ENCODE assay signal across 18 mouse cellular contexts in genomic region chr5:115716426-115716825, GRCm38 (mm10). TPM values are rescaled to one million over a fixed set of nuclear protein-coding genes. Genes with fewer than 3 reads are reported as not detected.
DNase-seq lines count a peak whose midpoint lies in the region; ATAC-seq lines count a peak whose summit lies in the region.
"Had no signal": no experiment of that assay in that cellular context is flagged by ENCODE, and none has a peak within 500 bp of the region (broad histone marks: within the 10 kb centered on the region; RNA-seq: fewer than 3 reads in every experiment).

No protein-coding gene starts in this region.

- H3K27me3 ChIP-seq in splenic B cell, adult 2 months (ENCODE audit: control insufficient read depth, insufficient read depth, low read length, poor library complexity, severe bottlenecking), result no peaks in the 10 kb centered on the region
- no peaks in the 10 kb centered on the region for H3K27me3 ChIP-seq in midbrain, embryonic 15.5 days (replicated peaks)
- H3K27me3 ChIP-seq: embryonic facial prominence, embryonic 13.5 days; forebrain, embryonic 12.5 days; liver, embryonic 13.5 days; neural tube, embryonic 15.5 days; Patski had no signal

- H3K36me3 ChIP-seq in splenic B cell, adult 2 months (ENCODE audit: control insufficient read depth, insufficient read depth, low read length, poor library complexity, severe bottlenecking), result no peaks in the 10 kb centered on the region
- H3K36me3 ChIP-seq in midbrain, embryonic 15.5 days (replicated peaks), result no peaks in the 10 kb centered on the region
- H3K36me3 ChIP-seq: embryonic facial prominence, embryonic 13.5 days; forebrain, embryonic 12.5 days; heart, embryonic 10.5 days; liver, embryonic 13.5 days; neural tube, embryonic 15.5 days had no signal

- H3K27ac ChIP-seq in midbrain, embryonic 15.5 days, result no peak overlapping the region
- H3K27ac ChIP-seq: embryonic facial prominence, embryonic 13.5 days; forebrain, embryonic 12.5 days; heart, embryonic 10.5 days; kidney, postnatal 0 days; liver, embryonic 13.5 days; neural tube, embryonic 15.5 days had no signal

- no peak overlapping the region for H3K4me3 ChIP-seq in midbrain, embryonic 15.5 days
- H3K4me3 ChIP-seq: embryonic facial prominence, embryonic 13.5 days; forebrain, embryonic 12.5 days; heart, embryonic 10.5 days; liver, embryonic 13.5 days; neural tube, embryonic 15.5 days had no signal

- DNase-seq in spleen, adult 12 weeks (ENCODE audit: low spot score), result peak; percentile 10
- no peak for DNase-seq in spleen, postnatal 14 days (ENCODE audit: low spot score in 2 of 2)
- DNase-seq in splenic B cell, adult 2 months (ENCODE audit: low read depth, low spot score), result peak; percentile 13
- no peak for DNase-seq in frontal cortex, postnatal 25 days (ENCODE audit: low spot score in 2 of 2)
- DNase-seq in kidney, postnatal 10 days, result no peak
- DNase-seq: adrenal gland, adult 2 months; cerebellum, postnatal 25 days; heart, postnatal 36 days; left cerebral cortex, postnatal 4 days; liver, embryonic 13.5 days had no signal

- no peaks in the 10 kb centered on the region for H3K9me3 ChIP-seq in midbrain, embryonic 15.5 days
- H3K9me3 ChIP-seq: embryonic facial prominence, embryonic 13.5 days; forebrain, embryonic 12.5 days; heart, embryonic 10.5 days; liver, embryonic 13.5 days; neural tube, embryonic 15.5 days had no signal

- H3K4me2 ChIP-seq in midbrain, embryonic 15.5 days, result no peak overlapping the region
- H3K4me2 ChIP-seq: embryonic facial prominence, embryonic 13.5 days; forebrain, embryonic 12.5 days; liver, embryonic 13.5 days; neural tube, embryonic 15.5 days had no signal

- peak; percentile 75 to 77 for ATAC-seq in hematopoietic stem cell, adult 5-6 weeks (replicated peaks in 1 of 2; ENCODE audit: insufficient read depth in 1 of 2, low FRiP score in 2 of 2, low TSS enrichment in 1 of 2, low read depth in 1 of 2, poor library complexity in 2 of 2, severe bottlenecking in 2 of 2)
- no peak for ATAC-seq in midbrain, embryonic 15.5 days (replicated peaks)
- ATAC-seq: Patski had no signal

- H3K9ac ChIP-seq in midbrain, embryonic 15.5 days, result no peak overlapping the region
- H3K9ac ChIP-seq: embryonic facial prominence, embryonic 13.5 days; forebrain, embryonic 12.5 days; liver, embryonic 13.5 days; neural tube, embryonic 15.5 days had no signal

- WGBS in midbrain, embryonic 15.5 days, result 81% methylated on average over 6 of the region's 6 CpGs

- H3K4me1 ChIP-seq in midbrain, embryonic 15.5 days, result peaks cover 20% of the 10 kb centered on the region
- H3K4me1 ChIP-seq: embryonic facial prominence, embryonic 13.5 days; heart, embryonic 10.5 days; liver, embryonic 13.5 days had no signal

RNA-seq across cellular contexts. Expression of gene Bicdl1, which starts 15.0 kb away (rescaled TPM):
- total RNA-seq in hematopoietic stem cell, adult 5-6 weeks (2017), result 8.8 and 13.3 TPM in 2 replicates
- 47.2 and 47.5 TPM in 2 replicates for polyA plus RNA-seq in midbrain, embryonic 15.5 days (2015; fragmentation: Nextera tagmentation; extraction: Ambion mirVana)

Comparison
In these comparisons a context has a peak if more than half of its experiments do, and no peak if none do; other contexts are left out.
1. DNase-seq: peak in spleen, adult 12 weeks (single experiment) and splenic B cell, adult 2 months (single experiment); none in spleen, postnatal 14 days (0 of 2), frontal cortex, postnatal 25 days (0 of 2) and kidney, postnatal 10 days (single experiment).